Mouse (Mus musculus): ENCODE measurements at regions not wholly inside any gene's neighbourhood (a gene's known extent, or its start where the extent isn't known, plus 50 kb on each side); places are given as distances from the start of the nearest gene placed in this dataset.

DNA sequence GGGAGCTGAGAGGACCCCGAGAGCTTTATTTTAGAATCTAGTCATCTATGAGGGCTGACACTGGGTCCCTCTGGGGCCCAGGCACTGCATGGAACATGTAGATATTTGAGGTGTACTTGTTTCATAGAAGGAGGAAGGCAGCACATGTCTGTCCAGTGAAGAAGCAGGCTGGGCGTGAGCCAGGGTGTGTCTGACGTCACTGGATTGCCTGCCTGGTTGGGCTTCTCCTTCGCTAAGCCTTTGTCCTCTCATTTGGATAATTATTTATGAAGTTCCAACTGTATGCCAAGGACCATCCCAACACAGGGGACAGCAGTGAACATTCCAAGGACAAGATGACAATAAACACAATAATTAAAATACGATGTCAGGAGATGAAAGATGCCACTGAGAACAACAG, 72.7 kb upstream of the Runx3 start:
- TF ChIP-seq MAX (IDR thresholded peaks at IDR 0.05) (no peak), FOSL1 (IDR thresholded peaks at IDR 0.05; ENCODE audit: insufficient read depth, low read length, poor library complexity, severe bottlenecking) (no peak)
- no peaks in the 10 kb centered on the region for H3K27me3 ChIP-seq (ENCODE audit: control insufficient read depth, insufficient read depth, insufficient read length)
- H3K79me2 ChIP-seq (ENCODE audit: control insufficient read depth, insufficient read depth): no peaks in the 10 kb centered on the region
- no peaks in the 10 kb centered on the region for H3K79me3 ChIP-seq (ENCODE audit: low read depth)
- H3K36me3 ChIP-seq (ENCODE audit: control insufficient read depth, insufficient read depth): no peaks in the 10 kb centered on the region
- H3ac ChIP-seq (ENCODE audit: control insufficient read depth, insufficient read length, low read depth): no peak overlapping the region
- H3K4me3 ChIP-seq (ENCODE audit: insufficient read depth, poor library complexity, severe bottlenecking): no peak overlapping the region

- no peaks in the 10 kb centered on the region for H3K27me3 ChIP-seq (ENCODE audit: control insufficient read depth, insufficient read depth, insufficient read length)
- H3ac ChIP-seq (ENCODE audit: control insufficient read depth, insufficient read length, low read depth): no peak overlapping the region
- H3K4me3 ChIP-seq (ENCODE audit: insufficient read depth, poor library complexity, severe bottlenecking): no peak overlapping the region
- H3K79me3 ChIP-seq (ENCODE audit: low read depth): no peaks in the 10 kb centered on the region
- TF ChIP-seq MYOD1 (IDR thresholded peaks at IDR 0.05; ENCODE audit: control insufficient read depth, insufficient read length, low read depth): no peak
- TF ChIP-seq MAX (IDR thresholded peaks at IDR 0.05): no peak
- no peak for TF ChIP-seq CTCF (IDR thresholded peaks at IDR 0.05; ENCODE audit: control insufficient read depth, insufficient read depth, insufficient read length)
- no peaks in the 10 kb centered on the region for H3K79me2 ChIP-seq (ENCODE audit: control insufficient read depth, insufficient read depth)
- no peaks in the 10 kb centered on the region for H3K36me3 ChIP-seq (ENCODE audit: control insufficient read depth, insufficient read depth)
These were observed 70.5 kb upstream of the Runx3 start for GRCm38 (mm10) chr4:135049924-135050323.

DNA sequence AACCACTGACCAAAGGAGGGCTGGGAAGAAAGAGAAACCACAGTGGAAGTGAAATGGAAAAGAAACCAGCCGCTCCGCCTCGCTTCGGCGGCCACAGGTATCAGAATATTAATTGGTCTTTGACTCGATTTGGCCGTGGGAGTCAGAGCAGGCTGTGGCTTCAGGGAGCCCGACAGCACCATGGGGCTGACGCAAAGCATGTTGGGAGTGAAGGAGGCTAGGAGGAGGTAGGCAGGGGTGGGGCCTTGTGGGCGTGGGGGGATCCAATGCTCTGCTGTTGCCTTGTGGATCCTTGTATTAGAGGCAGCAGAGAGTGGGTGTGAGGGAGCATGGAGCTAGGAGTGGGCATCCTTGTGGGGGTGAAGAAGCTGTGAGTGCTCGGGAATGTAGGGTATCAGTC, 69.0 kb upstream of the Runx3 start:
- H3ac ChIP-seq (ENCODE audit: control insufficient read depth, insufficient read length, low read depth): no peak overlapping the region
- no peaks in the 10 kb centered on the region for H3K36me3 ChIP-seq (ENCODE audit: control insufficient read depth, insufficient read depth)
- H3K79me3 ChIP-seq (ENCODE audit: low read depth): no peaks in the 10 kb centered on the region
- no peak overlapping the region for H3K4me3 ChIP-seq (ENCODE audit: insufficient read depth, poor library complexity, severe bottlenecking)
- TF ChIP-seq USF1 (IDR thresholded peaks at IDR 0.05; ENCODE audit: low read depth): no peak
- TF ChIP-seq MYOD1 (IDR thresholded peaks at IDR 0.05; ENCODE audit: control insufficient read depth, insufficient read length, low read depth): no peak
- no peak for TF ChIP-seq FOSL1 (IDR thresholded peaks at IDR 0.05; ENCODE audit: insufficient read depth, low read length, poor library complexity, severe bottlenecking)
- TF ChIP-seq MAX (IDR thresholded peaks at IDR 0.05): no peak
- no peak for TF ChIP-seq CTCF (IDR thresholded peaks at IDR 0.05; ENCODE audit: control insufficient read depth, insufficient read depth, insufficient read length)
- no peak for TF ChIP-seq CEBPB (IDR thresholded peaks at IDR 0.05; ENCODE audit: low read depth)
- TF ChIP-seq MYOG (IDR thresholded peaks at IDR 0.05; ENCODE audit: control insufficient read depth, extremely low read depth, insufficient read length): no peak
- no peaks in the 10 kb centered on the region for H3K27me3 ChIP-seq (ENCODE audit: control insufficient read depth, insufficient read depth, insufficient read length)
- H3K79me2 ChIP-seq (ENCODE audit: control insufficient read depth, insufficient read depth): no peaks in the 10 kb centered on the region

- TF ChIP-seq MAX (IDR thresholded peaks at IDR 0.05): no peak
- TF ChIP-seq CTCF (IDR thresholded peaks at IDR 0.05; ENCODE audit: control insufficient read depth, insufficient read depth, insufficient read length): no peak
- no peak for TF ChIP-seq MYOG (IDR thresholded peaks at IDR 0.05; ENCODE audit: control insufficient read depth, extremely low read depth, insufficient read length)
- no peak for TF ChIP-seq CEBPB (IDR thresholded peaks at IDR 0.05; ENCODE audit: low read depth)
- TF ChIP-seq FOSL1 (IDR thresholded peaks at IDR 0.05; ENCODE audit: insufficient read depth, low read length, poor library complexity, severe bottlenecking): no peak
- H3ac ChIP-seq (ENCODE audit: control insufficient read depth, insufficient read length, low read depth): no peak overlapping the region
- H3K27me3 ChIP-seq (ENCODE audit: control insufficient read depth, insufficient read depth, insufficient read length): no peaks in the 10 kb centered on the region
These were observed 66.9 kb upstream of the Runx3 start for GRCm38 (mm10) chr4:135053585-135053984.

GRCm38 (mm10) chr4:135054353-135054752, 66.1 kb upstream of the Runx3 start:
- H3K27me3 ChIP-seq (ENCODE audit: control insufficient read depth, insufficient read depth, insufficient read length): no peaks in the 10 kb centered on the region
- no peak overlapping the region for H3K4me3 ChIP-seq (ENCODE audit: insufficient read depth, poor library complexity, severe bottlenecking)
- H3K79me2 ChIP-seq (ENCODE audit: control insufficient read depth, insufficient read depth): no peaks in the 10 kb centered on the region
- H3ac ChIP-seq (ENCODE audit: control insufficient read depth, insufficient read length, low read depth): no peak overlapping the region
- no peak for TF ChIP-seq FOSL1 (IDR thresholded peaks at IDR 0.05; ENCODE audit: insufficient read depth, low read length, poor library complexity, severe bottlenecking)
- no peaks in the 10 kb centered on the region for H3K79me3 ChIP-seq (ENCODE audit: low read depth)
- no peaks in the 10 kb centered on the region for H3K36me3 ChIP-seq (ENCODE audit: control insufficient read depth, insufficient read depth)

More at GRCm38 (mm10) chr4:135053585-135053984, 66.9 kb upstream of the Runx3 start:
- Histone ChIP-seq H3K79me3 (ENCODE audit: low read depth) (no peaks in the 10 kb centered on the region), H3K4me3 (ENCODE audit: insufficient read depth, poor library complexity, severe bottlenecking) (no peak overlapping the region), H3K79me2 (ENCODE audit: control insufficient read depth, insufficient read depth) (no peaks in the 10 kb centered on the region), H3K36me3 (ENCODE audit: control insufficient read depth, insufficient read depth) (no peaks in the 10 kb centered on the region)

GRCm38 (mm10) chr4:135056371-135056770, 64.1 kb upstream of the Runx3 start:
- H3K79me3 ChIP-seq (ENCODE audit: low read depth): no peaks in the 10 kb centered on the region
- no peak overlapping the region for H3K4me3 ChIP-seq (ENCODE audit: insufficient read depth, poor library complexity, severe bottlenecking)
- H3K27me3 ChIP-seq (ENCODE audit: control insufficient read depth, insufficient read depth, insufficient read length): no peaks in the 10 kb centered on the region
- no peak overlapping the region for H3ac ChIP-seq (ENCODE audit: control insufficient read depth, insufficient read length, low read depth)
- TF ChIP-seq CTCF (IDR thresholded peaks at IDR 0.05; ENCODE audit: control insufficient read depth, insufficient read depth, insufficient read length): no peak
- TF ChIP-seq MAX (IDR thresholded peaks at IDR 0.05): no peak
- no peak for TF ChIP-seq CEBPB (IDR thresholded peaks at IDR 0.05; ENCODE audit: low read depth)
- no peak for TF ChIP-seq FOSL1 (IDR thresholded peaks at IDR 0.05; ENCODE audit: insufficient read depth, low read length, poor library complexity, severe bottlenecking)
- no peak for TF ChIP-seq MYOD1 (IDR thresholded peaks at IDR 0.05; ENCODE audit: control insufficient read depth, insufficient read length, low read depth)
- TF ChIP-seq MYOG (IDR thresholded peaks at IDR 0.05; ENCODE audit: control insufficient read depth, extremely low read depth, insufficient read length): no peak
- no peak for TF ChIP-seq USF1 (IDR thresholded peaks at IDR 0.05; ENCODE audit: low read depth)
- H3K79me2 ChIP-seq (ENCODE audit: control insufficient read depth, insufficient read depth): no peaks in the 10 kb centered on the region
- no peaks in the 10 kb centered on the region for H3K36me3 ChIP-seq (ENCODE audit: control insufficient read depth, insufficient read depth)

Measured in C2C12 (cell line).